Mouse (Mus musculus) heart, adult 2 months (tissue): ENCODE measurements at regions not wholly inside any gene's neighbourhood (a gene's known extent, or its start where the extent isn't known, plus 50 kb on each side); places are given as distances from the start of the nearest gene placed in this dataset.

Source experiments
- CTCF ChIP-seq: fragments of 200-600 bp; IDR thresholded peaks from 2 replicates; pipeline ENCODE4 v1.8.1; 2022; ENCODE audit warnings: antibody characterized with exemption, mild to moderate bottlenecking, moderate library complexity
- EP300 ChIP-seq: fragments of 200-500 bp; IDR thresholded peaks from 2 replicates; pipeline ENCODE4 v1.6.1; 2011; ENCODE audit warnings: low read depth, low read length, control low read depth; ENCODE audit not compliant: insufficient read depth
- POLR2A ChIP-seq: fragments of 200-500 bp; IDR thresholded peaks from 2 replicates; pipeline ENCODE4 v1.6.1; 2011; ENCODE audit warnings: mild to moderate bottlenecking, low read depth, low read length, control low read depth; ENCODE audit not compliant: insufficient read depth

GRCm38 (mm10) chr2:12007201-12007600, 229.5 kb downstream of the Ankrd16 start:
- TF ChIP-seq CTCF: no peak
- no peak for TF ChIP-seq EP300
- no peak for TF ChIP-seq POLR2A
